Mouse (Mus musculus): ENCODE results near the gene Kcp. TPM values are rescaled to one million over a fixed set of nuclear protein-coding genes. Genes with fewer than 3 reads are reported as not detected.

The Kcp gene
- polyA plus RNA-seq, 1 experiment from 2014 or later: 2.8 TPM

- H3K9ac ChIP-seq (ENCODE audit: low read depth, low read length): no peak overlapping the region
- no peaks in the 10 kb centered on the region for H3K36me3 ChIP-seq (ENCODE audit: control insufficient read depth, insufficient read depth)
- WGBS (ENCODE audit: insufficient replicate concordance): 67% methylated on average over 6 of the region's 6 CpGs
- no peaks in the 10 kb centered on the region for H3K9me3 ChIP-seq (replicated peaks; ENCODE audit: control insufficient read depth, low read length)
- no peak overlapping the region for H3K4me3 ChIP-seq (ENCODE audit: low read depth, low read length)
- H3K4me2 ChIP-seq (ENCODE audit: low read depth, low read length): no peak overlapping the region
- no peak overlapping the region for H3K27ac ChIP-seq (ENCODE audit: low read length)
- H3K27me3 ChIP-seq (ENCODE audit: control insufficient read depth, insufficient read depth, low read depth, low read length): 0 out of 2 replicates have a peak, but pooled peaks cover 2% of the 10 kb centered on the region
- no peaks in the 10 kb centered on the region for H3K4me1 ChIP-seq (ENCODE audit: control insufficient read depth, low read depth, low read length)
- ATAC-seq (ENCODE audit: low read depth): no peak
Measured at GRCm38 (mm10) chr6:29426331-29426730, 81.4 kb downstream of the Kcp start.

DNA sequence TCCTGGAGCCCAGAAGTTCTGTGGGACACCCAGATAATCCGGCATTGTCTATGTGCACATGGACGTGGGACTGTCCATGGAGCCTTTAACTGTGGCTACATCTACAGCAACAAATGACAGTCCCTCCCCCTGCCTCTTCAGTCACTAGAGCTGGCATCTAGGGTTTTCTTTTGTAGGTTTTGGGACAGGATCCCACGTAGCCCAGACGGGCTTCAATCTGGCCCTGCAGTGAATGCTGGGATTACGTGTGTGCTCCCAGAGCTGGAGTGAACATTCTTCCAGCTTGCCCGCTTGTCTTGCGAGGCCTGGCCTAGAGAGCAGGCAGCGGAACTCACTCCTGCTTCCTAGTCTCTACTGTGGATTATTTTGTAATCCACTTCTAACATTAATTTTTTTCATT is 82.6 kb downstream of the Kcp start:
- H3K36me3 ChIP-seq (ENCODE audit: control insufficient read depth, insufficient read depth): no peaks in the 10 kb centered on the region
- no peak overlapping the region for H3K9ac ChIP-seq (ENCODE audit: low read depth, low read length)
- H3K4me1 ChIP-seq (ENCODE audit: control insufficient read depth, low read depth, low read length): no peaks in the 10 kb centered on the region
- ATAC-seq (ENCODE audit: low read depth): no peak
- no peaks in the 10 kb centered on the region for H3K27me3 ChIP-seq (ENCODE audit: control insufficient read depth, insufficient read depth, low read depth, low read length)
- WGBS (ENCODE audit: insufficient replicate concordance): 68% methylated on average over 8 of the region's 8 CpGs
- H3K9me3 ChIP-seq (replicated peaks; ENCODE audit: control insufficient read depth, low read length): no peaks in the 10 kb centered on the region
- H3K4me2 ChIP-seq (ENCODE audit: low read depth, low read length): no peak overlapping the region
- H3K4me3 ChIP-seq (ENCODE audit: low read depth, low read length): no peak overlapping the region
- H3K27ac ChIP-seq (ENCODE audit: low read length): no peak overlapping the region

Other genes starting within 250 kb of the Kcp start
- gene Hilpda, start 235.5 kb downstream of the Kcp start, polyA plus RNA-seq (2015; fragmentation: Nextera tagmentation; extraction: Ambion mirVana): 26.1 and 32.4 TPM in 2 replicates
- 0.09 and 0.13 TPM in 2 replicates for gene Fam71f2, start 228.4 kb downstream of the Kcp start, polyA plus RNA-seq (2015; fragmentation: Nextera tagmentation; extraction: Ambion mirVana)
- not detected in 2 replicates for gene Fam71f1, start 188.8 kb downstream of the Kcp start, polyA plus RNA-seq (2015; fragmentation: Nextera tagmentation; extraction: Ambion mirVana)
- 105 and 109 TPM in 2 replicates for gene Calu, start 159.9 kb downstream of the Kcp start, polyA plus RNA-seq (2015; fragmentation: Nextera tagmentation; extraction: Ambion mirVana)
- gene Opn1sw, start 119.5 kb downstream of the Kcp start, polyA plus RNA-seq (2015; fragmentation: Nextera tagmentation; extraction: Ambion mirVana): 0.07 TPM in 2 replicates
- 0.09 and 0.34 TPM in 2 replicates for gene Ccdc136, start 111.6 kb downstream of the Kcp start, polyA plus RNA-seq (2015; fragmentation: Nextera tagmentation; extraction: Ambion mirVana)
- gene Flnc, start 74.7 kb downstream of the Kcp start, polyA plus RNA-seq (2015; fragmentation: Nextera tagmentation; extraction: Ambion mirVana): 0.57 and 1.1 TPM in 2 replicates
- 117 and 122 TPM in 2 replicates for gene Atp6v1f, start 40.2 kb downstream of the Kcp start, polyA plus RNA-seq (2015; fragmentation: Nextera tagmentation; extraction: Ambion mirVana)
- gene Atp6v1fnb, start 36.5 kb downstream of the Kcp start, polyA plus RNA-seq (2015; fragmentation: Nextera tagmentation; extraction: Ambion mirVana): 0.13 TPM in 1 of 2 replicates, not detected in the other
- gene Irf5, start 18.7 kb upstream of the Kcp start, polyA plus RNA-seq (2015; fragmentation: Nextera tagmentation; extraction: Ambion mirVana): 10.3 and 11.4 TPM in 2 replicates
- 28.9 and 30.4 TPM in 2 replicates for gene Tnpo3, start 101.9 kb upstream of the Kcp start, polyA plus RNA-seq (2015; fragmentation: Nextera tagmentation; extraction: Ambion mirVana)
- 110 and 156 TPM in 2 replicates for gene Tspan33, start 186.3 kb upstream of the Kcp start, polyA plus RNA-seq (2015; fragmentation: Nextera tagmentation; extraction: Ambion mirVana)
- 2.7 and 2.9 TPM in 2 replicates for gene Smo, start 227.6 kb upstream of the Kcp start, polyA plus RNA-seq (2015; fragmentation: Nextera tagmentation; extraction: Ambion mirVana)

All from liver, embryonic 16.5 days (tissue).